Mouse (Mus musculus) brain, embryonic 14.5 days (tissue): ENCODE measurements around the gene Prl8a2. TPM values are rescaled to one million over a fixed set of nuclear protein-coding genes. Genes with fewer than 3 reads are reported as not detected.
A peak's percentile ranks its signal among the peaks of the same experiment; 100 is the strongest.

Experiments
- DNase-seq: peaks from one replicate; pipeline ENCODE4 v3.0.0-alpha.2; 2011; ENCODE audit warnings: low read depth
- CTCF ChIP-seq: fragments of 200-500 bp; IDR thresholded peaks from 2 replicates; pipeline ENCODE4 v1.5.1; 2012; ENCODE audit warnings: inconsistent platforms, mild to moderate bottlenecking, moderate library complexity, borderline replicate concordance; ENCODE audit not compliant: insufficient read depth, insufficient read length; ENCODE audit errors: extremely low read depth
- POLR2A ChIP-seq: fragments of 200-500 bp; IDR thresholded peaks from 2 replicates; pipeline ENCODE4 v1.6.1; 2012; ENCODE audit warnings: mild to moderate bottlenecking, inconsistent platforms, borderline replicate concordance; ENCODE audit not compliant: poor library complexity, insufficient read depth, insufficient read length, severe bottlenecking; ENCODE audit errors: extremely low read depth
- polyA plus RNA-seq: library from polyadenylated mRNA; depleted of rRNA; stranded (reverse); fragments of >200 nt; gene quantifications from 2 replicates; pipeline ENCODE4 v1.2.3, GENCODE M21; 2012; rRNA removed

The Prl8a2 gene
- 0.13 TPM in 1 of 2 replicates, not detected in the other for polyA plus RNA-seq

DNA sequence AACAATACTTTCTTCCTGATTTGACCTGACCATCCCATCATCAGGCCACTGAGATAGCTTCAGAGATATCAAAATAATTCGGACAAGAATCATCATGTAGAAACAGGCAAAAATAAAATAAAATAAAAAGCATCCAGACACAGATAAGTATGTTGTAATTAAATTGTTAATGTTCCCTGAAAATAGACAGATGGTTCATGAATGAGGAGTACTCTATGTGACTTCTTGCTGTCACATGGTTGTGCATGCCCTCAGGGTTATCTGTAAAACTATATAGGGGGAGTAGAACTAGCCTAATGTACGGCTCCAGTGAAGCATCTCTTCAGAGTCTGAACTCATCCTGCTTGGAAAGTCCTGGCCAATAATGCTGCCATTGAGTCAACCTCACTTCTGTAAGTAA is at the start of gene Prl8a2:
Prl8a2 (plus strand) TSS at position 301 of the 400 bp plus-strand sequence.
- DNase-seq, result no peak
- TF ChIP-seq CTCF (no peak), POLR2A (no peak)

DNA sequence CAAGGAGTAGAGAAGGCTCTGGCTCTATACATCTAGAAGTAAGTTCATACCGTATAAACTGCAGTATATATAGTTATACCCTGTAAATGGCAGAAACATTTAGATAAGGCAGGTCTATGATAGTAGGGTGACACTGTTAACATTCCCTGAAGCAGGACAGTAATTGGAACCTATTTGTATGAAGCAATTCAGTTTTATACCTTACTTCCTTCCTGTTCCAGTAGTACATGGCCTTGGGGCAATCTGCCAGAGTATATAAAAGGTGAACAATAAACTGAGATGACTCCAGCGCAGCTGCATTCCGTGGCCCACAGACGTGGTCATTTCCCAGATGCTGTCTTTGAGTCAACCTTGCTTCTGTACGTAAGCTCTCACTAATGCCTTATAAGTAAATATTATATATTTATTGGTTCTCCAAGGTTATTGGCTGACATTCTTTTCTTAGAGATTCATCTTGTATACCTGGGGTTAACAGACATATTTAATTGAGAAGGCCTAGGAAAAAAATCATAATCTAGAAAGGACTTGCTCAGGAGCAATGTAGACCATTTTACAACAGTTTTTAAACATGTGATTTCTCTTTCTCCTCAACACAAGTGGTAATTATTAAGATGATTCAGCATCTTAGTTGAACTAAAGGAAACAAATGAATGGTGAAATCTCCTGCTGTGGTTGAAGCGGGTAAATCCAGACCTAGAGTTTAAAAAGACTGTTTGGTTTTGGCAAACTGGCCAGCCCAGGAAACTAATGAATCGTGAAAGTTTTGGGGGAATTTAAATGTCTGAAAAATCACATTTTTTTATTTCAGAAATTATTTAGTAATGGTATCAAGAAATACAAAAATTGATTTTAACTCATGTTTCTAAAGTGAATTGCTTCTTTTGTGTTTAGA is 32.9 kb upstream of the Prl8a2 start, which contains the start of gene Prl6a1:
Prl6a1 (plus strand) TSS at position 294 of the 892 bp plus-strand sequence.
- TF ChIP-seq CTCF, result no peak
- no peak for TF ChIP-seq POLR2A
- DNase-seq, result no peak

DNA sequence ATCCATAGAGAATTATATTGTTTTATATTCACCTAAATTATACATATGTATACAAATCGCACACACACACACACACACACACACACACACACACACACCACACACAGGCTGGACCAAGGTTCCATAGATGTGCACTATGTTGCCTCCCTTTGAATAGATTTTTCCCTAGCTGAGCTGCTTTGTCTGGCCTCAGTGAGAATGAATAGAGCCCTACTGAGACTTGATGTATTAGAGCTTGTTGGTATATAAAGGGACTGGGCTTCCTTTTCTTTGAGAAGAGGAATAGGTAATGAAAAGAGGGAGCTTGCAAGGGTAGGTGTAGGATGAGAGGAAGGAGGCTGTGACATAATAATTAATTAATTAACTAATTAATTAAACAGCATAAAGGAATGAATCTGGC is 10.5 kb upstream of the Prl8a2 start:
- DNase-seq, result peak; percentile 73
- TF ChIP-seq POLR2A, result no peak
- TF ChIP-seq CTCF, result no peak

DNA sequence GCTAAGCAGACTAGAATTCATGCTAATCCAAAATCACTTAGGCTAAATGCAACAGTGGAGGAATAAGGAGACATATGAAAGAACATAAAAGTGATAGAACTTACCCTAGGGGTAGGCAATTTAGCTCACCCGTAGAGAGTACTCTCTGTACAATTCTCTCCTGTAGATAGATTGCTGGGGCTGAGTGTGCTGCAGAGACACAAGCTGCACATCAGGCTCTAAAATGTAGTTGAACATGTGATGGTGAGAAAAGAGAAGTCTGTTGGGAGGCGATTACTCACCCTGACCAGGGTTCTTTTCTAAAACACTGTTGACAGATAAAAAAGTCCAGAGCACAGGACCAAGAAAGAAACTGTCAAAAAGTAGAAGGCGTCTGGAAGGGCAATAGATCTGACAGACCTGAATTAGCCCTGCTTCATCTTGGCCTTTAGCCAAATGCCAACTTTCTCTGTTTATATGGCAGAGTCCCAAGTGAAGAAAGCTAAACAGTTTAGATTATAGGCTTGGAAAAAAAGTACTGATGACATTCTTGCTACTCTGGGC is 2.7 kb upstream of the Prl8a2 start:
- TF ChIP-seq CTCF (no peak), POLR2A (no peak)

DNA sequence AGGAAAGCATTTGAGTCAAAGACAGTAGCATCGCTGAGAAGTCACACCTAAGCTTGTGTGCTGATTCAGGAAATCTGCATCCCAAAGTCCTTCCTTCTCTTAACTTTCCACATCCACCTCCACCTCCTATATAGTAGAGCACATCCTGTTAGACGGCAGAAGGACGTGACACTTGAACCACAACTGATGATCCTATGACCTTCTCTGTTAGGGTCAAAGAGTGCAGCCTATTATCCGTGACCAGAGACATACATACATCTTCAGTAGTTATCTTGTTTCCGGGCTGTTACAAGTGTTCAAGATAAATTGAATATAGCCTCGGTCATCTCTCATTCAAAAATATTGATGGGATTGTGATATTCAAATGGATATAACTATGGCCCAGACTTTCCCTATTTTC is 45.3 kb downstream of the Prl8a2 start, which contains the start of gene Prl2b1:
Prl2b1 (minus strand) TSS at position 101 of the 400 bp plus-strand sequence.
- DNase-seq, result no peak
- TF ChIP-seq POLR2A (no peak), CTCF (no peak)

More for the DNA sequence above, 2.7 kb upstream of the Prl8a2 start:
- DNase-seq, result peak; percentile 31

DNA sequence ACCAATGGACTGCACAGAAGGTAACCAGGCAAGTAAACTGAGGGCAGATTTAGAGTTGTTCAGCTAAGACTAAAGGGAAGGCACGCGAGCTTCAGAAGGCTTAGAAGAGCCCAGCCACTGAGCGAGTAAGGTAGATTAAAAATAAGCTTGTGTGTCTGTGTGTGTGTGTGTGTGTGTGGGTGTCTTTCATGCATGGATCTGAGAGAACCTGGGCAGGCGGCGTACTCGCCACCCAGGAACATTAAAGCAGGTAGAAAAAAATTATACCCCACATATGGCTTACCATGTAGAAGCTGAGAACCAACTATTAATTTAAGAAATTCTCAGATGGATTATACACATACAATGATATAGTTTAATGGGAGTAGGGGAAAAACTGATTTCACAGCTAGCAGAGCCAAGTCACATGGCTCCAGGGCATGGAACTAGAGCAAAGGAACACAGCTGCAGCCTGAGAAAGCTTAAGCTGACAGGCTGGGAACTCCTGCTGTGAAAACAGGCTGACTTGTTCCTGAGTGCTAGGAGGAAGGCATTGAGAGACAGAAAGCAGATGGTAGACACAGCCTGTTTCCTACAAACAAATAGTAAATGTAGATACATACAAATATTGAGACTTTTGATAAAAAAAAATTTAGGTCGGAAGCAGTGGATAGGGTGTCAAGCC is 53.7 kb downstream of the Prl8a2 start:
- peak; percentile 91 for DNase-seq
- TF ChIP-seq CTCF (no peak), POLR2A (no peak)

Other genes with a start within 250 kb of the Prl8a2 start
- not detected in 2 replicates for gene Prl3d2, start 224.0 kb upstream of the Prl8a2 start, polyA plus RNA-seq
- not detected in 2 replicates for gene Prl3d3, start 188.9 kb upstream of the Prl8a2 start, polyA plus RNA-seq
- not detected in 2 replicates for gene Prl3c1, start 149.0 kb upstream of the Prl8a2 start, polyA plus RNA-seq
- gene Prl3b1, start 103.8 kb upstream of the Prl8a2 start, polyA plus RNA-seq, result 1.3 and 3.2 TPM in 2 replicates
- gene Prl3a1, start 86.2 kb upstream of the Prl8a2 start, polyA plus RNA-seq, result not detected in 2 replicates
- gene Prl6a1, start 33.0 kb upstream of the Prl8a2 start, polyA plus RNA-seq, result 0.14 TPM in 1 of 2 replicates, not detected in the other
- 0.19 and 1.3 TPM in 2 replicates for gene Prl2b1, start 45.2 kb downstream of the Prl8a2 start, polyA plus RNA-seq
- gene Prl8a6, start 93.0 kb downstream of the Prl8a2 start, polyA plus RNA-seq, result not detected in 2 replicates
- gene Prl8a8, start 167.5 kb downstream of the Prl8a2 start, polyA plus RNA-seq, result not detected in 2 replicates
- 0.21 and 0.37 TPM in 2 replicates for gene Prl8a9, start 218.9 kb downstream of the Prl8a2 start, polyA plus RNA-seq
- gene Prl8a1, start 236.5 kb downstream of the Prl8a2 start, polyA plus RNA-seq, result not detected in 2 replicates